Mouse (Mus musculus) heart, embryonic 11.5 days (tissue): ENCODE measurements around the gene Agap2. TPM values are rescaled to one million over a fixed set of nuclear protein-coding genes. Genes with fewer than 3 reads are reported as not detected.

ENCODE experiments used
- ATAC-seq: fragments of 200-750 bp; cut with Nextera tagmentation; replicated peaks from 2 replicates; pipeline ENCODE4 v1.8.0; 2017; ENCODE audit warnings: moderate library complexity; ENCODE audit not compliant: insufficient number of reproducible peaks, low FRiP score, low TSS enrichment
- H3K27ac ChIP-seq: fragments of 300-500 bp; sonication (generic); 2 replicates; pipeline ENCODE4 v1.5.1; 2014; ENCODE audit warnings: mild to moderate bottlenecking, low read depth, low read length
- H3K27me3 ChIP-seq: fragments of 300-500 bp; sonication (generic); 2 replicates; pipeline ENCODE4 v1.6.1; 2014; ENCODE audit warnings: mild to moderate bottlenecking, low read length, mixed read lengths; ENCODE audit not compliant: control insufficient read depth, insufficient read depth
- H3K36me3 ChIP-seq: fragments of 300-500 bp; sonication (generic); 2 replicates; pipeline ENCODE4 v1.6.1; 2014; ENCODE audit warnings: mild to moderate bottlenecking, low read length, moderate library complexity, mixed read lengths; ENCODE audit not compliant: control insufficient read depth, insufficient read depth
- H3K4me1 ChIP-seq: fragments of 300-500 bp; sonication (generic); 2 replicates; pipeline ENCODE4 v1.6.1; 2014; ENCODE audit warnings: low read length; ENCODE audit not compliant: control insufficient read depth, insufficient read depth
- H3K4me2 ChIP-seq: fragments of 300-500 bp; sonication (generic); 2 replicates; pipeline ENCODE4 v1.6.1; 2014; ENCODE audit warnings: mild to moderate bottlenecking, moderate library complexity
- H3K4me3 ChIP-seq: fragments of 300-500 bp; sonication (generic); 2 replicates; pipeline ENCODE4 v1.5.1; 2014; ENCODE audit warnings: low read depth, low read length
- H3K9ac ChIP-seq: fragments of 300-500 bp; sonication (generic); 2 replicates; pipeline ENCODE4 v1.6.1; 2014; ENCODE audit warnings: mild to moderate bottlenecking, low read depth, low read length, moderate library complexity
- H3K9me3 ChIP-seq: fragments of 300-500 bp; sonication (generic); replicated peaks from 2 replicates; pipeline ENCODE4 v1.6.1; 2016; ENCODE audit warnings: low read length; ENCODE audit not compliant: control insufficient read depth
- WGBS: fragments of 180-500 bp; shearing (Covaris S2); extraction: QIAGEN DNeasy Blood & Tissue Kit; methylation state at CpG from one replicate; pipeline ENCODE4 v1.1.7; 2014; ENCODE audit not compliant: insufficient replicate concordance; 5-methylcytosine and 5-hydroxymethylcytosine counted together
- polyA plus RNA-seq: library from polyadenylated mRNA; unstranded; fragments of >200 nt; fragmentation: Nextera tagmentation; extraction: Ambion mirVana; gene quantifications from 2 replicates; pipeline ENCODE4 v1.2.1, GENCODE M21; 2014

The Agap2 gene
- polyA plus RNA-seq, 1 experiment from 2014 or later, result 0.63 TPM

- no peak for ATAC-seq
- H3K4me1 ChIP-seq, result peaks cover 9% of the 10 kb centered on the region
- no peak overlapping the region for H3K27ac ChIP-seq
- no peak overlapping the region for H3K4me2 ChIP-seq
- H3K4me3 ChIP-seq, result no peak overlapping the region
- H3K27me3 ChIP-seq, result peaks cover 81% of the 10 kb centered on the region
- H3K9ac ChIP-seq, result no peak overlapping the region
- 36% methylated on average over 5 of the region's 5 CpGs for WGBS
- no peaks in the 10 kb centered on the region for H3K9me3 ChIP-seq
- no peaks in the 10 kb centered on the region for H3K36me3 ChIP-seq
Measured at GRCm38 (mm10) chr10:127083915-127084306, 8.8 kb downstream of the Agap2 start.

GRCm38 (mm10) chr10:127085052-127085451, 10.0 kb downstream of the Agap2 start:
- H3K4me1 ChIP-seq, result no peaks in the 10 kb centered on the region; the same call in 1 of the 2 replicates
- no peak overlapping the region for H3K4me2 ChIP-seq
- WGBS, result 76% methylated on average over 9 of the region's 9 CpGs
- no peak overlapping the region for H3K9ac ChIP-seq
- no peak overlapping the region for H3K4me3 ChIP-seq
- no peak overlapping the region for H3K27ac ChIP-seq
- peaks cover 81% of the 10 kb centered on the region for H3K27me3 ChIP-seq
- no peak for ATAC-seq
- H3K36me3 ChIP-seq, result no peaks in the 10 kb centered on the region
- H3K9me3 ChIP-seq, result no peaks in the 10 kb centered on the region

GRCm38 (mm10) chr10:127085633-127086032, 10.5 kb downstream of the Agap2 start:
- Histone ChIP-seq H3K4me2 (no peak overlapping the region), H3K4me3 (no peak overlapping the region), H3K9me3 (no peaks in the 10 kb centered on the region), H3K27me3 (peaks cover 81% of the 10 kb centered on the region), H3K27ac (no peak overlapping the region), H3K4me1 (no peaks in the 10 kb centered on the region; the same call in 1 of the 2 replicates), H3K9ac (no peak overlapping the region), H3K36me3 (no peaks in the 10 kb centered on the region)
- WGBS, result 58% methylated on average over 6 of the region's 6 CpGs
- ATAC-seq, result no peak

GRCm38 (mm10) chr10:127090560-127091411, 15.7 kb downstream of the Agap2 start:
- peak overlapping the region; percentile 39; the same call in 1 of the 2 replicates for H3K4me2 ChIP-seq
- peaks cover 69% of the 10 kb centered on the region for H3K27me3 ChIP-seq
- 10% methylated on average over 57 of the region's 57 CpGs for WGBS
- H3K36me3 ChIP-seq, result no peaks in the 10 kb centered on the region
- peaks cover 11% of the 10 kb centered on the region; the same call in 1 of the 2 replicates for H3K4me1 ChIP-seq
- no peak overlapping the region for H3K4me3 ChIP-seq
- no peak for ATAC-seq
- no peak overlapping the region for H3K9ac ChIP-seq
- no peaks in the 10 kb centered on the region for H3K9me3 ChIP-seq
- H3K27ac ChIP-seq, result no peak overlapping the region

GRCm38 (mm10) chr10:127091507-127092396, 16.7 kb downstream of the Agap2 start:
- Histone ChIP-seq H3K9ac (no peak overlapping the region), H3K36me3 (peaks cover 7% of the 10 kb centered on the region), H3K4me2 (peak overlapping the region; percentile 39), H3K9me3 (no peaks in the 10 kb centered on the region), H3K4me1 (peaks cover 11% of the 10 kb centered on the region; the same call in 1 of the 2 replicates), H3K27me3 (peaks cover 68% of the 10 kb centered on the region), H3K4me3 (0 out of 2 replicates have a peak overlapping the region, but pooled peaks have one; percentile 4), H3K27ac (no peak overlapping the region)
- WGBS, result 9% methylated on average over 48 of the region's 51 CpGs
- no peak; the same call in 1 of the 2 replicates for ATAC-seq

- H3K4me1 ChIP-seq, result peaks cover 11% of the 10 kb centered on the region; the same call in 1 of the 2 replicates
- peaks cover 8% of the 10 kb centered on the region for H3K36me3 ChIP-seq
- WGBS, result 42% methylated on average over 4 of the region's 4 CpGs
- H3K4me3 ChIP-seq, result no peak overlapping the region
- H3K27ac ChIP-seq, result no peak overlapping the region
- H3K9ac ChIP-seq, result no peak overlapping the region
- H3K4me2 ChIP-seq, result no peak overlapping the region
- no peaks in the 10 kb centered on the region for H3K9me3 ChIP-seq
- H3K27me3 ChIP-seq, result peaks cover 61% of the 10 kb centered on the region
- no peak for ATAC-seq
Measured at GRCm38 (mm10) chr10:127092742-127093141, 17.7 kb downstream of the Agap2 start.

GRCm38 (mm10) chr10:127094382-127094802, 19.3 kb downstream of the Agap2 start:
- peaks cover 8% of the 10 kb centered on the region for H3K36me3 ChIP-seq
- no peak overlapping the region for H3K9ac ChIP-seq
- peaks cover 47% of the 10 kb centered on the region for H3K27me3 ChIP-seq
- H3K9me3 ChIP-seq, result no peaks in the 10 kb centered on the region
- no peak overlapping the region for H3K4me2 ChIP-seq
- no peak overlapping the region for H3K27ac ChIP-seq
- ATAC-seq, result no peak
- 45% methylated on average over 7 of the region's 7 CpGs for WGBS
- no peak overlapping the region for H3K4me3 ChIP-seq
- H3K4me1 ChIP-seq, result peaks cover 11% of the 10 kb centered on the region; the same call in 1 of the 2 replicates

GRCm38 (mm10) chr10:127098514-127098913, 23.4 kb downstream of the Agap2 start:
- no peak overlapping the region for H3K4me3 ChIP-seq
- ATAC-seq, result no peak
- 71% methylated on average over 20 of the region's 20 CpGs for WGBS

More at GRCm38 (mm10) chr10:127098514-127098913, 23.4 kb downstream of the Agap2 start:
- H3K27me3 ChIP-seq, result peaks cover 6% of the 10 kb centered on the region
- H3K4me1 ChIP-seq, result peaks cover 5% of the 10 kb centered on the region; the same call in 1 of the 2 replicates
- H3K9me3 ChIP-seq, result no peaks in the 10 kb centered on the region
- no peak overlapping the region for H3K4me2 ChIP-seq
- H3K9ac ChIP-seq, result no peak overlapping the region
- H3K27ac ChIP-seq, result no peak overlapping the region
- H3K36me3 ChIP-seq, result peaks cover 8% of the 10 kb centered on the region
